Mouse (Mus musculus): Measurements from ENCODE around the gene A930018P22Rik.
"Not testable (repeated sequence)": the region's sequence is repeated elsewhere in the genome, so short reads cannot be mapped to it uniquely, and the experiment has no call there.

- TF ChIP-seq POLR2A, CTCF (IDR thresholded peaks at IDR 0.05; ENCODE audit: insufficient read depth, low read depth, low read length): not testable (repeated sequence)
Observed at GRCm38 (mm10) chr2:104097396-104097795, 25.2 kb upstream of the A930018P22Rik start.
